Mouse (Mus musculus) forebrain, embryonic 11.5 days (tissue): ENCODE data around the gene Asb10. TPM values are rescaled to one million over a fixed set of nuclear protein-coding genes. Genes with fewer than 3 reads are reported as not detected.

Source experiments
- ATAC-seq: fragments of 200-750 bp; cut with Nextera tagmentation; replicated peaks from 2 replicates; pipeline ENCODE4 v1.8.0; 2017; ENCODE audit warnings: moderate TSS enrichment; ENCODE audit not compliant: low FRiP score
- DNase-seq: peaks from one replicate; pipeline ENCODE4 v3.0.0-alpha.2; 2017; ENCODE audit warnings: low spot score
- H3K27ac ChIP-seq: fragments of 300-500 bp; sonication (generic); 2 replicates; pipeline ENCODE4 v1.5.1; 2014; ENCODE audit warnings: low read depth, low read length
- H3K27me3 ChIP-seq: fragments of 300-500 bp; sonication (generic); 2 replicates; pipeline ENCODE4 v1.6.1; 2014; ENCODE audit warnings: mild to moderate bottlenecking, low read length, mixed read lengths; ENCODE audit not compliant: control insufficient read depth, insufficient read depth
- H3K36me3 ChIP-seq: fragments of 300-500 bp; sonication (generic); 2 replicates; pipeline ENCODE4 v1.6.1; 2014; ENCODE audit warnings: mild to moderate bottlenecking, low read length, moderate library complexity, mixed read lengths; ENCODE audit not compliant: control insufficient read depth, insufficient read depth
- H3K4me1 ChIP-seq: fragments of 300-500 bp; sonication (generic); replicated peaks from 2 replicates; pipeline ENCODE4 v1.6.1; 2014; ENCODE audit warnings: low read length, mixed read lengths; ENCODE audit not compliant: control insufficient read depth, insufficient read depth
- H3K4me2 ChIP-seq: fragments of 300-500 bp; sonication (generic); 2 replicates; pipeline ENCODE4 v1.6.1; 2014; ENCODE audit warnings: low read depth, mild to moderate bottlenecking, low read length, moderate library complexity, mixed read lengths; ENCODE audit not compliant: severe bottlenecking
- H3K4me3 ChIP-seq: fragments of 300-500 bp; sonication (generic); 2 replicates; pipeline ENCODE4 v1.5.1; 2014; ENCODE audit warnings: low read depth, low read length
- H3K9ac ChIP-seq: fragments of 300-500 bp; sonication (generic); 2 replicates; pipeline ENCODE4 v1.6.1; 2014; ENCODE audit warnings: low read length
- H3K9me3 ChIP-seq: fragments of 300-500 bp; sonication (generic); 2 replicates; pipeline ENCODE4 v1.6.1; 2016; ENCODE audit warnings: low read length, mixed read lengths; ENCODE audit not compliant: control insufficient read depth
- WGBS: fragments of 180-500 bp; shearing (Covaris S2); extraction: QIAGEN DNeasy Blood & Tissue Kit; methylation state at CpG from one replicate; pipeline ENCODE4 v1.1.7; 2014; 5-methylcytosine and 5-hydroxymethylcytosine counted together
- polyA plus RNA-seq: library from polyadenylated mRNA; unstranded; fragments of >200 nt; fragmentation: Nextera tagmentation; extraction: Ambion mirVana; gene quantifications from 2 replicates; pipeline ENCODE4 v1.2.1, GENCODE M21; 2014

Asb10 gene
- polyA plus RNA-seq, 1 experiment from 2014 or later, result not detected

DNA sequence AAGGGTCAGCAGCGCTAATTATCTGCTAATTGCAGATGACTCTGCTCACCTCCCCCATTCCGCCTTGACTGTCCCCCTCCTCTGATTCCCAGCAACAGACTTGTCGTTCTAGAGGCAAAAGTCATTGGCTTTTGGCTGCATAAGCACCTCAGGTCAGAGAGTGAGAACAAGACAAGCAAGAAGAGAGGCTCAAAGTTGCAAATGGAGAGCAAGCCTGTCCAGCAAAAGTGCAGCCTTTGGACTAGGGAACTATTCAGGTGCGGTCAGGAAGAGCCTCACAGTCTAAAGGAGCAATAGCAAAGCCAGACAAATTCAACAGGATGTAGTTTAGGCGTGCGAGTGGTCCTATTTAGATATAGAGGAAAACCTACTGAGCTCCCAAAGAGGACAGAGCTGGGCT, 13.0 kb downstream of the Asb10 start:
- ATAC-seq (no peak), DNase-seq (no peak)
- Histone ChIP-seq H3K9ac (no peak overlapping the region), H3K27me3 (peaks cover 61% of the 10 kb centered on the region), H3K4me2 (no peak overlapping the region), H3K4me3 (no peak overlapping the region), H3K9me3 (no peaks in the 10 kb centered on the region), H3K36me3 (no peaks in the 10 kb centered on the region), H3K4me1 (peaks cover 16% of the 10 kb centered on the region), H3K27ac (no peak overlapping the region)
- 11% methylated on average over 6 of the region's 6 CpGs for WGBS

- Histone ChIP-seq H3K9ac (peak within 1 kb of the TSS; percentile 44), H3K4me3 (peak within 1 kb of the TSS; percentile 47), H3K4me1 (peaks cover 16% of the 10 kb centered on the region), H3K27me3 (peaks cover 68% of the 10 kb centered on the region), H3K36me3 (no peaks in the 10 kb centered on the region), H3K9me3 (no peaks in the 10 kb centered on the region), H3K27ac (no peak within 1 kb of the TSS), H3K4me2 (peak within 1 kb of the TSS; percentile 83)
- DNase-seq, result peak; percentile 75
- WGBS, result under 1% methylated on average over 32 of the region's 49 CpGs
- ATAC-seq, result peak; percentile 45
Measured at GRCm38 (mm10) chr5:24526889-24527230, 13.9 kb downstream of the Asb10 start, which contains the start of gene Gbx1. TSS of gene Gbx1 (minus strand) at chr5:24527202.

GRCm38 (mm10) chr5:24526190-24526888, 14.4 kb downstream of the Asb10 start:
- ATAC-seq, result peak; percentile 48; the same call in 1 of the 2 replicates
- no peak overlapping the region for H3K27ac ChIP-seq

GRCm38 (mm10) chr5:24525360-24526189, 15.2 kb downstream of the Asb10 start:
- Histone ChIP-seq H3K4me1 (peaks cover 16% of the 10 kb centered on the region), H3K27ac (no peak overlapping the region), H3K27me3 (peaks cover 68% of the 10 kb centered on the region), H3K9ac (peak overlapping the region; percentile 44; the same call in 1 of the 2 replicates), H3K4me2 (peak overlapping the region; percentile 83), H3K36me3 (no peaks in the 10 kb centered on the region), H3K9me3 (no peaks in the 10 kb centered on the region), H3K4me3 (peak overlapping the region; percentile 47)
- WGBS, result 3% methylated on average over 34 of the region's 34 CpGs
- DNase-seq (no peak), ATAC-seq (no peak)

More at GRCm38 (mm10) chr5:24526190-24526888, 14.4 kb downstream of the Asb10 start:
- H3K4me3 ChIP-seq, result peak overlapping the region; percentile 47
- no peaks in the 10 kb centered on the region for H3K9me3 ChIP-seq
- peak overlapping the region; percentile 44 for H3K9ac ChIP-seq
- peak; percentile 64 for DNase-seq
- H3K4me1 ChIP-seq, result peaks cover 16% of the 10 kb centered on the region
- peaks cover 68% of the 10 kb centered on the region for H3K27me3 ChIP-seq
- peak overlapping the region; percentile 83 for H3K4me2 ChIP-seq
- H3K36me3 ChIP-seq, result no peaks in the 10 kb centered on the region
- WGBS, result under 1% methylated on average over 77 of the region's 109 CpGs

DNA sequence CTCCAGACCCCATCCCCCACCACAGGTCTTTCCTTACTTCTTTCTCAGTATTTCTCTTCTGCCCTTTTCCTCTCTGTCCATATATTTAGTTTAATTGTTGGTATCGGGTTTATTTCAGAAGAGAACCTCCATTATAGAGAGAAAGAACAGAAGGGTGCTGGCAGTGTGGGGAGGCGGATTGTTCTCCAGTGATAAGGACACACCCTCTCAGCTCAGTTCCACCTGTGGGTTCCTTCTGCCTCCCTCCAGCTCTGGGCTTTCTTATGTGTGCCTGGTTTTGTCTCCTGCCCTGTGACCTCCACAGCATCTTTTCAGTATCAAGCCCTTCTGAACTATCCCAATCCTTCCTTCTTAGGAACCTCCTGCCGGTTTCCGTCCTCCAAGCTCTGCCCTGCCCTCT, 16.3 kb downstream of the Asb10 start:
- Histone ChIP-seq H3K36me3 (no peaks in the 10 kb centered on the region), H3K4me2 (no peak overlapping the region), H3K27ac (no peak overlapping the region), H3K4me1 (peaks cover 16% of the 10 kb centered on the region), H3K9me3 (no peaks in the 10 kb centered on the region), H3K9ac (no peak overlapping the region), H3K27me3 (peaks cover 68% of the 10 kb centered on the region), H3K4me3 (no peak overlapping the region)
- 17% methylated on average over 4 of the region's 4 CpGs for WGBS
- ATAC-seq (no peak), DNase-seq (no peak)

DNA sequence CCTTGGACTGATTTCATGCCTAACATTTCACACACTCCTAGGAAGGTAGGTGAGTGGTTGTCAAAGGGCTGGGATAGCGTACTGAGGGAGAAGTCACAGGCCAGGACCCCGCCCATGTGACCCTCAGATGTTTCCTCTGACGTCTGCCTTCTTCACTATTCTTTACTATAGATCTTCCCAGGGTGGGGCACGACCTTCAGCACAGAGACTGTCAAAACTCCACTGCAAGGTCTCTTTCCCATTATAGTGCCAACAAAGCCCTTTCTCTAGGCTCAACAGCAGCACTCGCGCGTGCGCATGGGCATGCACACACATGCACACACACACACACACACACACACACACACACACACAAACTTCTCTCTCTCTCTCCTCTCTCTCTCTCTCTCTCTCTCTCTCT, 17.0 kb downstream of the Asb10 start:
- H3K4me1 ChIP-seq, result peaks cover 16% of the 10 kb centered on the region
- H3K27ac ChIP-seq, result no peak overlapping the region
- no peaks in the 10 kb centered on the region for H3K9me3 ChIP-seq
- no peak overlapping the region for H3K9ac ChIP-seq
- no peak overlapping the region for H3K4me3 ChIP-seq
- peaks cover 62% of the 10 kb centered on the region for H3K27me3 ChIP-seq
- no peaks in the 10 kb centered on the region for H3K36me3 ChIP-seq
- ATAC-seq, result no peak
- H3K4me2 ChIP-seq, result no peak overlapping the region
- whole genome bisulfite sequencing, result 35% methylated on average over 8 of the region's 8 CpGs
- DNase-seq, result no peak

DNA sequence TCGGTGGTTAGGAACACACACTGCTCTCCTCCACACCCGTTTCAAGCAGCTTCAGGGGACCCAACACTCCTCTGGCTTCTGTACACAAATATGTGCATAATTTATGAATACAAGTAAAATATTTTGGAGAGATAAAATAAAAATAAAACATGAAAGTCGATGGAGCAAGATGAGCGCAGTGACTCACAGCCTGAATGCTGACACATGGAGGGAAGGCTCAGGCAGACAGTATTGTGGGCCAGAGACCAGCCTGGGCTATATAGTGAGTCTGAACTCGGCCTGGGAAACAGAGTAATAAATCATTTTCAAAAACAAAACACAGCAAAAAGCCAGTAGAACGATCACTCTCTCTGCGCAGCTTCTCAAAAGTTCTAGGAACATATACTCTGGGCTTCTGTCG, 19.4 kb downstream of the Asb10 start:
- Histone ChIP-seq H3K27me3 (peaks cover 39% of the 10 kb centered on the region), H3K4me3 (no peak overlapping the region), H3K9me3 (no peaks in the 10 kb centered on the region), H3K4me2 (no peak overlapping the region), H3K36me3 (no peaks in the 10 kb centered on the region), H3K9ac (no peak overlapping the region), H3K4me1 (peaks cover 7% of the 10 kb centered on the region), H3K27ac (no peak overlapping the region)
- WGBS, result 75% methylated on average over 8 of the region's 8 CpGs
- ATAC-seq, result no peak
- DNase-seq, result no peak

DNA sequence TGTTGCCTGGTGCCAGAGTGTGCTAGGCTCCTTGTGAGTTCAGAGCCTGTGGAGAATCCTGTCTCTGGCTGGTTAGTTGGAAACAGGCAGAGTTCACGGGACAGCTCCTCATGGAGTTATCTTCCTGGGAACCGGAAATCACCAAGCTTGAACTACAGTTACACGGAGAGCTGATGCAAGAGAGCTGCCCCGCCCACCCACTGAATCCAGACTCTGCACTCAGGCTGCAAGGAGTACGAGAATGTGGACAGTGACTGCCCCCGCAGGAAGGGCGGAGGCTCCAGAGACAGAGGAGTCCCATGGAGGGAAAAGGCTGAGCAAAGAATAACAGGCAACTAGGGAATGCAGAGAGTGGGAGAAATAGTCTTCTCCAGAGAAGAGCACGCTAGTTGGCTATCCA, 28.5 kb downstream of the Asb10 start:
- Histone ChIP-seq H3K9me3 (no peaks in the 10 kb centered on the region; the same call in 1 of the 2 replicates), H3K36me3 (no peaks in the 10 kb centered on the region), H3K4me2 (no peak overlapping the region), H3K9ac (no peak overlapping the region), H3K4me3 (no peak overlapping the region), H3K27me3 (no peaks in the 10 kb centered on the region), H3K27ac (no peak overlapping the region), H3K4me1 (no peaks in the 10 kb centered on the region)
- DNase-seq (no peak), ATAC-seq (no peak)
- 62% methylated on average over 8 of the region's 8 CpGs for WGBS
